Mouse (Mus musculus) gastrocnemius, postnatal 10 days (tissue): ENCODE data around the gene Pnpla6. TPM values are rescaled to one million over a fixed set of nuclear protein-coding genes. Genes with fewer than 3 reads are reported as not detected.
A peak's percentile ranks its signal among the peaks of the same experiment; 100 is the strongest.

Experiments used
- DNase-seq: peaks from one replicate; pipeline ENCODE4 v3.0.0; 2021; ENCODE audit warnings: mixed read lengths
- total RNA-seq, 2 experiments: library from RNA; stranded (reverse); gene quantifications; 2 replicates each; pipeline ENCODE4 v1.2.3; 2021

Pnpla6 gene
- total RNA-seq, 2 experiments from 2014 or later, result 13.6 to 15.4 TPM

- DNase-seq, result no peak
Measured at GRCm38 (mm10) chr8:3507979-3508754, 7.0 kb upstream of the Pnpla6 start.

GRCm38 (mm10) chr8:3514681-3515247 is 420 bp upstream of the Pnpla6 start:
- DNase-seq, result no peak

GRCm38 (mm10) chr8:3515771-3516417 is 710 bp downstream of the Pnpla6 start:
- DNase-seq, result peak; percentile 22

- peak; percentile 83 for DNase-seq
Measured at GRCm38 (mm10) chr8:3516450-3517116, 1.4 kb downstream of the Pnpla6 start.

- no peak for DNase-seq
Measured at GRCm38 (mm10) chr8:3517117-3517495, 1.9 kb downstream of the Pnpla6 start.

GRCm38 (mm10) chr8:3522007-3522697 is 7.0 kb downstream of the Pnpla6 start:
- no peak for DNase-seq

- DNase-seq, result no peak
Measured at GRCm38 (mm10) chr8:3530816-3531215, 15.6 kb downstream of the Pnpla6 start.

GRCm38 (mm10) chr8:3531936-3532335 is 16.8 kb downstream of the Pnpla6 start:
- no peak for DNase-seq

GRCm38 (mm10) chr8:3536053-3536841 is 21.1 kb downstream of the Pnpla6 start:
- DNase-seq, result no peak

GRCm38 (mm10) chr8:3536940-3537339 is 21.8 kb downstream of the Pnpla6 start:
- DNase-seq, result no peak

- DNase-seq, result no peak
Measured at GRCm38 (mm10) chr8:3537666-3538065, 22.5 kb downstream of the Pnpla6 start.

GRCm38 (mm10) chr8:3539146-3539545 is 24.0 kb downstream of the Pnpla6 start:
- no peak for DNase-seq

GRCm38 (mm10) chr8:3540076-3540475 is 24.9 kb downstream of the Pnpla6 start:
- no peak for DNase-seq

- no peak for DNase-seq
Measured at GRCm38 (mm10) chr8:3546511-3546910, 31.3 kb downstream of the Pnpla6 start.

GRCm38 (mm10) chr8:3552240-3552639 is 37.1 kb downstream of the Pnpla6 start:
- DNase-seq, result no peak

- DNase-seq, result no peak
Measured at GRCm38 (mm10) chr8:3556114-3556513, 40.9 kb downstream of the Pnpla6 start.

GRCm38 (mm10) chr8:3567641-3568371 is 52.6 kb downstream of the Pnpla6 start, which contains the start of gene C330021F23Rik:
TSS of gene C330021F23Rik (plus strand) at chr8:3567990.
- no peak for DNase-seq

GRCm38 (mm10) chr8:3568378-3568777 is 53.2 kb downstream of the Pnpla6 start:
- DNase-seq, result no peak

- DNase-seq, result no peak
Measured at GRCm38 (mm10) chr8:3569784-3570183, 54.6 kb downstream of the Pnpla6 start.

- DNase-seq, result no peak
Measured at GRCm38 (mm10) chr8:3574546-3574945, 59.4 kb downstream of the Pnpla6 start.
